Mouse (Mus musculus): ENCODE data around the gene Prrg1. TPM values are rescaled to one million over a fixed set of nuclear protein-coding genes. Genes with fewer than 3 reads are reported as not detected.
"Not testable (repeated sequence)": the region's sequence is repeated elsewhere in the genome, so short reads cannot be mapped to it uniquely, and the experiment has no call there.

The Prrg1 gene
- 4.1 and 4.3 TPM in 2 replicates for polyA plus RNA-seq (2012; rRNA removed)

DNA sequence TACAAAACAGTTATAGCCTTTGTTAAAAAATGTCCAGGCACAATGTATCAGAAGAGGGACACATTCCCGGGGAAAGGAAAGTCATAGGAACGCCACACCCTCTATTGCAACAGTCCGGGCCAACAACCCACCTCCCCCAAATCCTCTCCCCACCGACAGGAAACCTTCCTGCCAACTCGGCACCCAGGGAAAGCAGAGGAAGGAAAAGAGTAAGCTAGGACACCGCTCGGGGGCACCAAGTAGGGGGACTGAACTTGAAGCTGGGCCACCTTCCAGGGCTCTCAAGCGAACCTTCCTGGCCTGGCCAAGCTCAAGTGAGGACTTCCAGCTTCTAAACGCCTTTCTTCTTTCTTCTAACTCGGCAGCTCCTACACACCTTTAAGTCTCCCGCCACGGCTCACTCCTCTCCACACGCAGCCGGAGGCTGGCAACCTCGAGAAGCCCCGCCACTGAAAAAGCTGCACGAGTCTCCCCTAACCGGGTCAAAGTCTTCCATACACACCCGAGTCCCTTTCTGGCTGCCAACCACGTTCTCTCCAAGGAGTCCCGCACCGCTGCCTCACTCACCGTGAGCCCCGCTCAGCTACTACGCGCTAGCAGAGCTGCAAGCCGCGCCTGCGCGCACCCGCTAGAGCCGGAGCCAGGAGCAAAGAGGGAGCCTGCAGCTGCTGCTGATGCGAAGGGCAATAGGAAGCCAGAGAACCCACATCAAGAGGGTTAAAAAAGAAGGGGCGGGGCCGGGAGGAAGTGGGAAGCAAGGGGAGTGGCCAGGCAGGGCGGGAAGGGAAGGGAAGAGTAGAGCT, at the start of gene Prrg1:
Gene Prrg1 (minus strand): TSS at position 695 of the 803 bp plus-strand sequence.
- DNase-seq (ENCODE audit: low spot score) = peak; percentile 30

DNA sequence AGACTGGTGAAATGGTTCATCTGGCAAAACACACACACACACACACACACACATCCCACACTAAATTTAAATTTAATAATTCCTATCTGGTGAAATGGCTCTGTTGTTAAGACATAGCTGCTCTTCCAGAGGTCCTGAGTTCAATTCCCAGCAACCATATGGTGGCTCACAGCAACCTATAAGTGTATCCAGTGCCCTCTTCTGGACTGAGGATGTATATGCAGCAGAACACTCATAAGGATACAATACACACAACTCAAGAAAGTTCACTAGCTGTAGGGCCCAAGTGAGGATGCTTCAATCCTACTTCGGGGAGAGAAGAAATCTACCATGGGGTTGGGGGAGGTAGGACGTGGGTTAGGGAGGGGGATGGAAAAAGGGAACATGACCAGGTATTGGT, 22.1 kb upstream of the Prrg1 start:
- DNase-seq (ENCODE audit: low spot score) = no peak

DNA sequence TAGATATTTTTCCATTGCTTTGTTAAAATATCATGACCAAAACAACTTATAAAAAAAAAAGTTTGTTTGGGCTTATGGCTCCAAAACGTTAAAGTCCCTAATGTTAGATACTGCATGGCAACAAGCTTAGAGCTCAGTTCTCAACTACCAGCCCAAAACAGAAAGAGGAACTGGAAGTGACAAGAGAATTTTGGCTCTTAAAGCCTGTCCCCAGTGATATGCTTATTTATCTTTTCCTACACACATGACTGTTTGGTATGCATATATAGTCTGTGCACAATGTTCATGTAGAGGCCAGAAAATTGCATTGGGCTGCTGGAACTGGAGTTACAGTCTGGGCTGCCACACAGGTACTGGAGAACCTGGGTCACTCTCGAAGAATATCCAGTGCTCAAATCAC, 9.4 kb upstream of the Prrg1 start:
- no peak for DNase-seq (ENCODE audit: low spot score)

DNA sequence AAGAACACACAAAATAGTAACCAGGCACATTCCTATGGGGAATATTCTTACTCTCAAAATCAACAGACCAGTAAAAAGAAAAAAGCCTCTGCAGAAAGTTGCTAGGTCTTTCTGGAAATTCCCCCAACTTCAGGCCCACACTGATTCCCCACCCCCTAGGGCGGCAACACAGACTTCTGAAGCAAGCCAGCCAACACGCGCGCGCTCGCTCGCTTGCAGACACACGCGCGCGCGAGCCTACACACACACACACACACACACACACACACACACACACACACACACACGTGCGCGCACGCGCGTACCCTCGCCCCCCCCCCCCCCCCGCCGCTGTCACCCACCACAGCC, 868 bp downstream of the Prrg1 start:
- no peak for DNase-seq (ENCODE audit: low spot score)

DNA sequence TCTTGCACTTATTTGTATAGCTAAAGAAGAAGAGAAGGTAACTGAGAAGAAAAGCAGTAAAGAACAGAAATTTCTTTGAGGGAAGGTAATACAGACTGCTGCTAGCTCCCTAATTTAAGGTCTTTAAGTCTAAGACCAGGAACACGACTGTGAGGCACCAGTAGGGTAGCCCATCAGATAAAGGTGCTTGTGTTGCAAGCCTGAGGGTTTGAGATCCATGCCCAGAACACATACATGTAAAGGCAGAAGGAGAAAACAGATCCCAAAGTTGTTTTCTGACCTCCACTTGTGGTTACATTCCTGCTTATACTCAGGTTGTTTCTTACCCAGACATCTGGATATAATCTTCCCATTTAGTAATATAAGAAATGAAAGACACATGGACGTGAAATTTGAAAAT, 20.2 kb downstream of the Prrg1 start:
- no peak for DNase-seq (ENCODE audit: low spot score)

DNA sequence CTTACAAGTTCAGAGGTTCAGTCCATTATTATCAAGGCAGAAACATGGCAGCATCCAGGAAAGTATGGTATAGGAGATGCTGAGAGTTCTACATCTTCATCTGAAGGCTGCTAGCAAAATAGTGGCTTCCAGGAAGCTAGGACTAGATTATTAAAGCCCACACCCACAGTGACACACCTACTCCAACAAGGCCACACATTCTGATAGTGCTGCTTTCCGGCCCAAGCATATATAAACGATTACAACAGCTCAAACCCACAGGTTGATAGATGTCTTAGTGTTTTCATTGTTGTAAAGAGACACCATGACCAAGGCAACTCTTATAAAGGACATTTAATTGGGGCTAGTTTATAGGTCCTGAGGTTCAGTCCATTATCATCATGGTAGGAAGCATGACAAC, 30.3 kb downstream of the Prrg1 start:
- no peak for DNase-seq (ENCODE audit: low spot score)

DNA sequence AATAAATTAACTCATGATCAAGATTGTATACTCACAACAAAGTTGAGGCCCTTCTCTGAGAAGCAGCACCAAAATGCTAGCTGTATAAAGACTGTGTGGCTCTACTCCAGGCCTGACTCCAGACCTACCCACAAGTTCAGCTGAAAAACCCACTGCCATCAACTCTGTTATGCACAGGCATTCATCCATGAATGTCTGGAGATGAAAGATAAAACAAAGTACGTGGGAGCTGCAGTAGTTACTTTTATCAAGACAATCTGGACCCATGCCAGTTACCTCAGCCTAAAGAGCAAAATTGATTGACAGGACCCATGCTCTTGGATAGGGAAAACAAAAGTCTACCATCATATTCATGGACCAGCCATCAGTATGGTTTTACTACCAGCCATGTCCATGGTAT, 31.0 kb downstream of the Prrg1 start:
- no peak for DNase-seq (ENCODE audit: low spot score)

DNA sequence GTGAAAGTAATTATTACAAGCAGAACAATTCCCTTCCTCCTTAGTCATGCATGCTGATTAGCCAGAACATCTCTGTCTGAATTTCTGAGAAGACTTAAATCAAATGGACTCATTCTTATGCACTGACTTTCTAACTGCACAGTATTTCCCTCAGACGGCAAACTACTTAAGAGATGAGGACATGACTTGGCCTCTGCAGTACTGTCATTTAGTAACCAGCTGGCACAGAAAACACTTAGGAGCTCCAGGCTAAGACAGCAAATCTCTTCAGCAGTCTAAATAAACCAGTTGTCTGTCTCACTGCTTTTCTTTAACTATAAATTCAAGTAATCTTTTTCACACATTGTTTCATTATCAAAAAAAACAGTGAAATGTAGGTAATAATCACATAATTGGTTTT, 36.0 kb downstream of the Prrg1 start:
- DNase-seq (ENCODE audit: low spot score) = no peak

DNA sequence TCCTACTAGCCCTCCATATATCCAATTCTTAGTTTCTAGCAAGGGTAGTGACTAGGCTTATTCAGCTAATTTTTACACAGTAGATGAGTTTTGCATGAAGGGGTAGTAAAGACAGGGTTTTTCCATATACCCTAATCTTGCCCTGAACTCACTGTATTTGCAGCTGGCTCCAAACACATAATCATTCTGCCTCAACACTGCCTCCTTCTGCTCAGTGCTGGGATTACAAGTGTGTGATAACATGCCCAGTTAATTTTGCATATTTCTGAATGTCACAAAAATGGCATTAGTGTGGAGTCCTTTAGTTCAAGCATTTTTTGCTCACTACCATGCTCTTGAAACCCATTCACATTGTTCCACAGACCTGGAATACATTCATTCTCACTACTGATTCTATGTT, 44.0 kb downstream of the Prrg1 start:
- DNase-seq (ENCODE audit: low spot score) = no peak

DNA sequence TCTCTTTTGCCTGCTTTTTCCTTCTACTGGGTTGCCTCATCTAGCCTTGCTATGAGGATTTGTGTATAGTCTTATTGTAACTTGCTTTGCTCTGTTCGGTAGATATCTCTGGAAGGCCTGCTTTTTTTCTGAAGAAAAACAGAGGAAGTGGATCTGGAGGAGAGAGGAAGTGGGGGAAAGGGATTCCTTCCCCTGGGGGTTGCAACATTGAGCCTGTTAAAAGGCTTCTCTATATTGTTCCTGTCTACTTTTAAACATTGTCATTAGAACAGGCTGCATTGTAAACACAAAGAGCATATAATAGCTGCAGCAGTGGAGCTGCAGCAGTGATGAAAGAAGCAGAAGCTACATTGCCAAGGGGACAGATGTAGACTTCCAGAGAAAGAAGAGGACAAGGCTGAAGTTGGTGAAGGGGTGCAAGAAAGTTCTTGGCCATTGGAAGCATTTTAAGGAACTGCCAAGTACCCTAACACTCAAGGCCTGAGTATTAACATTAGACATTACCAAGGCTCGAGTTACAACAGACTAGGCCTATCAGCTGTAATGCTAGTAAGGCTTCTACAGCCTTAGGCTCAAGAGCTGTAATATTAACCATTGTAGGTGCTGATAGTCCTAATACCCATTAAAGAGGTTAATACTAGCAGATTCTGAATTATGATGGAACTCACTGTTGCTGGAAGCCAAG, 44.9 kb downstream of the Prrg1 start:
- no peak for DNase-seq (ENCODE audit: low spot score)

DNA sequence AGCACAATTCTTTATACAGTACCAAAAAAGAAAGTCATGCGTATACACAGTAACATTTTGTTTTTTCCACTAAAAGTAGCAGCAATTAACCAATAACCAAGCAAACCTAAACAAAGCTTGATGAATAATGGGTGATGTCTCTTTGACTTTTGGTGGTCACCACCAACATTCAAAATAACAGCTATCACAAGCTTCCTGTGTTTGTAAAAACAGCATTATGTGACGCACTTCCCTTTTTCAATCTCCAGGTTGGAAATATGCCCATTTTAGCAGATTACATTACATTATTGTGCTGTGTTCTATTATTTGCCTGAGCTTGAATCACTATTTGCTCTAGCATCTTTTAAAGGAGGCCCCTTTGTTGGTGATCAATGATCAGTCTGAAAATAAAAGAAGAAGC, 65.4 kb downstream of the Prrg1 start:
- DNase-seq (ENCODE audit: low spot score) = no peak

DNA sequence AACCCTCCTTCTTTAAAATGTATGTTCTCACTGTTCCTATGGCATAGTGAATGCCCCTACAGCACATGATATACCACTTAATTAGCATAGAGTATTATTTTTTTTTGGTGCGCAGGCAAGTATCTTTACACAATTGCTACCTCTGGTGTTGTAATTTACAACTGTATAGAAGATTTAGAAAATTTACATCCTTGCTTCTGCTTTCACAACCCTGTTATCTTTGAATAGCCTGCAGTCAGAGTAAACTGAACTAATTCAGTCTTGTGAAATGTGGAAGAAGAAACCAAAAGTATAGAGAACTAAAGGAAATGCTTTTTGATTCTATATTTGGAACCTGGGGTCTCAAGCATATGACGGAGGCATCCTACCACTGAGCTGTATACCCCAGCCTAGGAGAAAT, 100.7 kb downstream of the Prrg1 start:
- DNase-seq (ENCODE audit: low spot score) = no peak

DNA sequence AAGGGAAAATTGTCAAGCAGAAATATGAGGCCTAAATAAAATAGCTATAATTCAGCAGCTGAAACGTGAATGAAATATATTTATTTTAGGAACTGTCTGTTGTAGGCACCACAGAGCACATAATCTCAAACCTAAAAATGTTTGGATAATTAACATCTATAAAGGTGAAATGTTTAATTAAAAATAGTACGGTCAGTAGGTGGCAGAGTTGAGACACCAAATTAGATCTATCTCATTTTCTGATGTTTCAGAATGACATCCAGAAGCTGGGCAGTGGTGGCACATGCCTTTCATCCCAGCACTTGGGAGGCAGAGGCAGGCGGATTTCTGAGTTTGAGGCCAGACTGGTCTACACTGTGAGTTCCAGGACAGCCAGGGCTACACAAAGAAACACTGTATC, 104.0 kb downstream of the Prrg1 start:
- DNase-seq (ENCODE audit: low spot score) = no peak

DNA sequence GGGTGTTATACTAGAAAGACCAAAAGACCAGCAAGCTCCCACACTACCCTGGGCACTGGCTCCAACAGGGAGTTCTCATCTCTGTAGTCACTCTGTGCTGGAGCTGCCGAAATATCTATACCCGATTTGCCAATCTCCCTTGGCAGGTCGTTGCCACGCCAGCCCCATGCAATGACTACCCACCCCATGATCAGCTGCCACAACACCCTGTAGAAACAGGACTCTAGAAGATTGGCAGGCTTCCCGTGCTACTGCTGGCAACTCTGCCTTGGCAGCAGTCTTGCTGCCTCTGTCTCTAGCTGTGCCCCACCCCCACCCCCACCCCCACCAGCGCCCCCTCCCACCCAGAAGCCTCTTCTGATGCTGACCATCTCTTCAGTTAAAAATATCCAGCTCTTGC, 149.3 kb downstream of the Prrg1 start:
- no peak for DNase-seq (ENCODE audit: low spot score)

DNA sequence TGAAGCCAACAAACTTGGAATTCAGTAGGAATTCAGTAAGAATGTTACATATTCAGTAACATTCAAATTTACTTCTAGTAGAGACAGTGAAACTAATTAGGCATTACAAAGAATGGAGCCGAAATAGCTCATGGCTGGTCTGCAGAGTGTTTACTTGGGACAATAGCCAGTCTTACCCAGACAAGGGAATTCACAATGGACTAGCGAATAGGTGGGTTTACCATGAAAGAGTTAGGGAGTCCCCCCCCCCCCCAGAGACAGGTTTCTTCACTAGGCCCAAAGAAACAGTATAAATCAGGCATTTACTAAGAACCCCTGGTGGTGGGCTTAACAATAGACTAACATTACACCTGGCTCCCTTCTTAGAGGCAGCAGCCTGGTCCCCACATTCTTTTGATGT, 180.3 kb downstream of the Prrg1 start:
- not testable (repeated sequence) for DNase-seq (ENCODE audit: low spot score)

Other genes starting within 250 kb of the Prrg1 start
- gene 4930480E11Rik, start 214.3 kb downstream of the Prrg1 start, polyA plus RNA-seq (2012; rRNA removed) = not detected in 2 replicates
- gene Fam47c, start 153.9 kb upstream of the Prrg1 start, polyA plus RNA-seq (2012; rRNA removed) = not detected in 2 replicates